10 mouse cellular contexts compared by ENCODE assay signal in genomic region chr7:25704716-25705364, GRCm38 (mm10). TPM values are rescaled to one million over a fixed set of nuclear protein-coding genes. Genes with fewer than 3 reads are reported as not detected.
DNase-seq lines count a peak whose midpoint lies in the region; ATAC-seq and TF ChIP-seq lines count a peak whose summit lies in the region.
"Had no signal": no experiment of that assay in that cellular context is flagged by ENCODE, and none has a peak within 500 bp of the region (broad histone marks: within the 10 kb centered on the region; RNA-seq: fewer than 3 reads in every experiment).

No protein-coding gene starts in this region.

- 2% methylated on average over 28 of the region's 37 CpGs for WGBS in forebrain, embryonic 11.5 days
- WGBS in intestine, embryonic 16.5 days: 11% methylated on average over 37 of the region's 37 CpGs
- 2% methylated on average over 33 of the region's 37 CpGs for WGBS in neural tube, embryonic 12.5 days

- H3K4me2 ChIP-seq in forebrain, embryonic 11.5 days (ENCODE audit: low read depth, low read length, severe bottlenecking): peak overlapping the region; percentile 55
- H3K4me2 ChIP-seq in intestine, embryonic 16.5 days (ENCODE audit: low read depth, low read length): peak overlapping the region; percentile 54
- H3K4me2 ChIP-seq in neural tube, embryonic 12.5 days (replicated peaks): peak overlapping the region; percentile 68

- intact Hi-C loops in left cerebral cortex, adult 2 months (cut with DNase I): no loop called here

- no peak overlapping the region for H3K27ac ChIP-seq in left cerebral cortex, adult 2 months
- H3K27ac ChIP-seq in forebrain, embryonic 11.5 days (ENCODE audit: low read depth, low read length): no peak overlapping the region
- no peak overlapping the region for H3K27ac ChIP-seq in intestine, embryonic 16.5 days (ENCODE audit: low read length)
- H3K27ac ChIP-seq in neural tube, embryonic 12.5 days: no peak overlapping the region

- no peak for DNase-seq in left cerebral cortex, adult 2 months (ENCODE audit: extremely low spot score in 1 of 2, low spot score in 2 of 2)
- no peak for DNase-seq in left cerebral cortex, adult 11 months (ENCODE audit: low spot score)
- DNase-seq in forebrain, embryonic 11.5 days (ENCODE audit: low spot score): peak; percentile 73
- no peak for DNase-seq in frontal cortex, postnatal 14 days (ENCODE audit: low spot score in 2 of 2)
- DNase-seq in urinary bladder, adult 2 months (ENCODE audit: low spot score): no peak
- no peak for DNase-seq in layer of hippocampus, adult 18-20 months (ENCODE audit: low spot score in 2 of 2)

- H3K9me3 ChIP-seq in forebrain, embryonic 11.5 days (ENCODE audit: control insufficient read depth, low read length): peaks cover 3% of the 10 kb centered on the region; the same call in 1 of the 2 replicates
- no peaks in the 10 kb centered on the region for H3K9me3 ChIP-seq in intestine, embryonic 16.5 days (ENCODE audit: control insufficient read depth, low read length)
- H3K9me3 ChIP-seq in neural tube, embryonic 12.5 days: no peaks in the 10 kb centered on the region; the same call in 1 of the 2 replicates

- ATAC-seq in forebrain, embryonic 11.5 days (replicated peaks; ENCODE audit: low FRiP score): peak; percentile 63
- peak; percentile 51 for ATAC-seq in intestine, embryonic 16.5 days
- ATAC-seq in neural tube, embryonic 12.5 days (ENCODE audit: low FRiP score, low read depth): peak; percentile 51; the same call in 1 of the 2 replicates

- peak overlapping the region; percentile 37 for H3K4me3 ChIP-seq in left cerebral cortex, adult 2 months
- peak overlapping the region; percentile 24 for H3K4me3 ChIP-seq in forebrain, embryonic 11.5 days (ENCODE audit: low read depth, low read length)
- H3K4me3 ChIP-seq in intestine, embryonic 16.5 days (ENCODE audit: low read length): peak overlapping the region; percentile 31
- peak overlapping the region; percentile 33 for H3K4me3 ChIP-seq in neural tube, embryonic 12.5 days

- peak overlapping the region; percentile 16; the same call in 1 of the 2 replicates for H3K9ac ChIP-seq in forebrain, embryonic 11.5 days (ENCODE audit: low read length)
- no peak overlapping the region for H3K9ac ChIP-seq in intestine, embryonic 16.5 days (ENCODE audit: low read depth, low read length)
- peak overlapping the region; percentile 45; the same call in 1 of the 2 replicates for H3K9ac ChIP-seq in neural tube, embryonic 12.5 days

- TF ChIP-seq CTCF in left cerebral cortex, adult 2 months (IDR thresholded peaks at IDR 0.05): no peak

- H3K4me1 ChIP-seq in forebrain, embryonic 11.5 days (replicated peaks; ENCODE audit: control insufficient read depth, insufficient read depth, low read length): peaks cover 3% of the 10 kb centered on the region; the same call in 1 of the 2 replicates
- peaks cover 44% of the 10 kb centered on the region for H3K4me1 ChIP-seq in intestine, embryonic 16.5 days (ENCODE audit: control insufficient read depth, insufficient read depth, low read length)
- peaks cover 18% of the 10 kb centered on the region for H3K4me1 ChIP-seq in neural tube, embryonic 12.5 days

- H3K27me3 ChIP-seq in forebrain, embryonic 11.5 days (ENCODE audit: control insufficient read depth, insufficient read depth, low read length): no peaks in the 10 kb centered on the region; the same call in 1 of the 2 replicates
- no peaks in the 10 kb centered on the region for H3K27me3 ChIP-seq in intestine, embryonic 16.5 days (replicated peaks; ENCODE audit: control insufficient read depth, insufficient read depth, low read length)
- H3K27me3 ChIP-seq in neural tube, embryonic 12.5 days (replicated peaks): peaks cover 4% of the 10 kb centered on the region

- no peaks in the 10 kb centered on the region for H3K36me3 ChIP-seq in forebrain, embryonic 11.5 days (ENCODE audit: control insufficient read depth, insufficient read depth, low read length)
- H3K36me3 ChIP-seq in intestine, embryonic 16.5 days (ENCODE audit: control insufficient read depth, insufficient read depth, low read length): no peaks in the 10 kb centered on the region
- no peaks in the 10 kb centered on the region for H3K36me3 ChIP-seq in neural tube, embryonic 12.5 days

RNA-seq across cellular contexts. Expression of gene Ccdc97, which starts 14.0 kb away (rescaled TPM):
- total RNA-seq in left cerebral cortex, adult 2 months (2021): 10 to 100 TPM; 65.4 to 66.5 TPM
- polyA plus RNA-seq in forebrain, embryonic 11.5 days (2014; fragmentation: Nextera tagmentation; extraction: Ambion mirVana): 37.8 and 41.2 TPM in 2 replicates
- 21.6 and 22.0 TPM in 2 replicates for polyA plus RNA-seq in intestine, embryonic 16.5 days (2015; fragmentation: Nextera tagmentation; extraction: Ambion mirVana)
- 31.3 and 34.0 TPM in 2 replicates for polyA plus RNA-seq in neural tube, embryonic 12.5 days (2016; fragmentation: Nextera tagmentation; extraction: Ambion mirVana)
- polyA plus RNA-seq in urinary bladder, adult 2 months (2012; rRNA removed): 42.4 and 49.7 TPM in 2 replicates
- total RNA-seq in layer of hippocampus, adult 18-20 months (2021): 10 to 100 TPM; 63.4 to 65.6 TPM

RNA-seq across cellular contexts. Expression of gene Tgfb1, which starts 18.0 kb away (rescaled TPM):
- 10 to 100 TPM in 1 of 2 experiments, 1 to 10 TPM in 1; 7.3 to 10.7 TPM for total RNA-seq in left cerebral cortex, adult 2 months (2021)
- polyA plus RNA-seq in forebrain, embryonic 11.5 days (2014; fragmentation: Nextera tagmentation; extraction: Ambion mirVana): 1.1 and 1.6 TPM in 2 replicates
- polyA plus RNA-seq in intestine, embryonic 16.5 days (2015; fragmentation: Nextera tagmentation; extraction: Ambion mirVana): 1.4 and 1.8 TPM in 2 replicates
- polyA plus RNA-seq in neural tube, embryonic 12.5 days (2016; fragmentation: Nextera tagmentation; extraction: Ambion mirVana): 2.4 and 2.6 TPM in 2 replicates
- 16.2 and 27.6 TPM in 2 replicates for polyA plus RNA-seq in urinary bladder, adult 2 months (2012; rRNA removed)
- 1 to 10 TPM; 6.5 to 7.7 TPM for total RNA-seq in layer of hippocampus, adult 18-20 months (2021)

RNA-seq across cellular contexts. Expression of gene B9d2, which starts 24.3 kb away (rescaled TPM):
- 10 to 100 TPM; 21.3 to 25.9 TPM for total RNA-seq in left cerebral cortex, adult 2 months (2021)
- polyA plus RNA-seq in forebrain, embryonic 11.5 days (2014; fragmentation: Nextera tagmentation; extraction: Ambion mirVana): 30.4 and 35.1 TPM in 2 replicates
- 21.4 and 22.5 TPM in 2 replicates for polyA plus RNA-seq in intestine, embryonic 16.5 days (2015; fragmentation: Nextera tagmentation; extraction: Ambion mirVana)
- polyA plus RNA-seq in neural tube, embryonic 12.5 days (2016; fragmentation: Nextera tagmentation; extraction: Ambion mirVana): 34.8 and 35.7 TPM in 2 replicates
- polyA plus RNA-seq in urinary bladder, adult 2 months (2012; rRNA removed): 25.6 TPM in 2 replicates
- 10 to 100 TPM; 22.2 to 26.3 TPM for total RNA-seq in layer of hippocampus, adult 18-20 months (2021)

RNA-seq across cellular contexts. Expression of gene Tmem91, which starts 29.9 kb away (rescaled TPM):
- total RNA-seq in left cerebral cortex, adult 2 months (2021): 10 to 100 TPM; 20.7 to 29.4 TPM
- 2.7 and 3.2 TPM in 2 replicates for polyA plus RNA-seq in forebrain, embryonic 11.5 days (2014; fragmentation: Nextera tagmentation; extraction: Ambion mirVana)
- polyA plus RNA-seq in intestine, embryonic 16.5 days (2015; fragmentation: Nextera tagmentation; extraction: Ambion mirVana): 1.6 and 2.1 TPM in 2 replicates
- 3.4 and 5.7 TPM in 2 replicates for polyA plus RNA-seq in neural tube, embryonic 12.5 days (2016; fragmentation: Nextera tagmentation; extraction: Ambion mirVana)
- 1.1 and 1.3 TPM in 2 replicates for polyA plus RNA-seq in urinary bladder, adult 2 months (2012; rRNA removed)
- 10 to 100 TPM in 1 of 2 experiments, 1 to 10 TPM in 1; 8.4 to 10.9 TPM for total RNA-seq in layer of hippocampus, adult 18-20 months (2021)
- total RNA-seq: adrenal gland, postnatal 36 days; hematopoietic stem cell, adult 5-6 weeks had no signal

RNA-seq across cellular contexts. Expression of gene Exosc5, which starts 45.9 kb away (rescaled TPM):
- 10 to 100 TPM; 23.3 to 24.0 TPM for total RNA-seq in left cerebral cortex, adult 2 months (2021)
- polyA plus RNA-seq in forebrain, embryonic 11.5 days (2014; fragmentation: Nextera tagmentation; extraction: Ambion mirVana): 52.2 and 56.4 TPM in 2 replicates
- 82.6 and 87.2 TPM in 2 replicates for polyA plus RNA-seq in intestine, embryonic 16.5 days (2015; fragmentation: Nextera tagmentation; extraction: Ambion mirVana)
- 54.7 and 55.2 TPM in 2 replicates for polyA plus RNA-seq in neural tube, embryonic 12.5 days (2016; fragmentation: Nextera tagmentation; extraction: Ambion mirVana)
- 50.4 and 64.6 TPM in 2 replicates for polyA plus RNA-seq in urinary bladder, adult 2 months (2012; rRNA removed)
- 10 to 100 TPM; 25.8 to 30.4 TPM for total RNA-seq in layer of hippocampus, adult 18-20 months (2021)
